Mouse (Mus musculus): ENCODE data around the gene Pkib. TPM values are rescaled to one million over a fixed set of nuclear protein-coding genes. Genes with fewer than 3 reads are reported as not detected.

The Pkib gene
- polyA plus RNA-seq, 1 experiment = 1.2 TPM

- 62% methylated on average over 3 of the region's 3 CpGs for WGBS
- no peak for DNase-seq (ENCODE audit: low read depth, low spot score)
Observed at GRCm38 (mm10) chr10:57722363-57722762, 90.6 kb downstream of the Pkib start.

GRCm38 (mm10) chr10:57727666-57728065 is 95.9 kb downstream of the Pkib start:
- WGBS = 70% methylated on average over 8 of the region's 8 CpGs
- DNase-seq (ENCODE audit: low read depth, low spot score) = no peak

GRCm38 (mm10) chr10:57731672-57732071 is 99.9 kb downstream of the Pkib start:
- 78% methylated on average over 3 of the region's 3 CpGs for WGBS
- no peak for DNase-seq (ENCODE audit: low read depth, low spot score)

- 30% methylated on average over 4 of the region's 4 CpGs for WGBS
- no peak for DNase-seq (ENCODE audit: low read depth, low spot score)
Observed at GRCm38 (mm10) chr10:57740733-57741132, 109.0 kb downstream of the Pkib start.

DNA sequence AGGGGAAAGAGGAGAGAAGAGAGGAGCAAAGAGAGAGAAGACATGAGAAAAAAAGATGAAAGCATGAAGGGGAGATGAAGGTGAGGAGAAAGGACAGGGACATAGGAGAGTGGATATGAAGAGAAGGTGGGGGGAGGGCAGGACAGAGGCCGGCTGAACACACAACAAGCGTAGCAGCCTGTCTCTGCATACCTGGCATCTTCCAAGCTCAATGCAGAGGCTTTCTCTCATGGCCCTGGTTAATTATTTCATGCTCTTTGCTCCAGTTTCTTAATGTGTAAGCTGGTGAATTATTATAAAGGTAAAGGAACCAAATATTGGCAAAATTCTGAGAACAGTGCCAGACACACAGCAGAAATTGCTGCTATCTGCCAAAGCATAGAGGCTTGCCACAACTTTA is 109.6 kb downstream of the Pkib start:
- no peak for DNase-seq (ENCODE audit: low read depth, low spot score)
- WGBS = 51% methylated on average over 2 of the region's 2 CpGs

GRCm38 (mm10) chr10:57743045-57743444 is 111.3 kb downstream of the Pkib start:
- WGBS = 70% methylated on average over 7 of the region's 7 CpGs
- DNase-seq (ENCODE audit: low read depth, low spot score) = no peak

- 2% methylated on average over 6 of the region's 6 CpGs for WGBS
- DNase-seq (ENCODE audit: low read depth, low spot score) = peak; percentile 67
Observed at GRCm38 (mm10) chr10:57743606-57744016, 111.8 kb downstream of the Pkib start.

DNA sequence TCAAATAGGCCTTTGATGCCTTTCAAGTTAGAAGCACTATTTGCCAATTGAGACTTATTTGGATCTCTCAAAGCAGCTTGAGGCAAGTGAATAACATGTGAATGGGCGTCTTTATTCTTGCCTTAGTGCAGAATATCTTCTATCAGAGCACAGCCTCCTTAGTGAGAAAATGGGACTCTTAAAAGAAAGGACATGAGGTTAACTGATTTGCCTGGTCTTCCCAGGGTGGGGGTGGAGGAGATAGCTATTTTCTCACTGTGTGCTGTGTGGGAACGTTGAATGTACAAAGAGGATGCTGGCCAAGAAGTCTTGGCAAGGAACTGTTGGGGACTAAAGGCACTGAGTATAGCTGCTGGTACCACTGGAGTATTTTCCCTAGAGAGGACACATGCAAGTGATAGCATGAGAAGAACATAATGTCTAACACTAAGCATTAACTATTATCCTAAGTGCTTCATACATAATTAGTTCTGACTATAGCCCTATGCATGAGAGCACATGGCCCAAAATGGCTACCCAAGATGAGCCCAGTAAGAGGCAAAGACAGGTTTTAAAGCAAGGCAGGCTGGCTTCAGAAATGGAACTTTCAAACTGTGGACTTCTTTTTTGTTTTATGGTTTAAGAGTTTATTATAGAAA is 112.5 kb downstream of the Pkib start:
- WGBS = 42% methylated on average over 2 of the region's 2 CpGs
- no peak for DNase-seq (ENCODE audit: low read depth, low spot score)

GRCm38 (mm10) chr10:57745452-57745851 is 113.7 kb downstream of the Pkib start:
- DNase-seq (ENCODE audit: low read depth, low spot score) = no peak

GRCm38 (mm10) chr10:57747127-57747526 is 115.3 kb downstream of the Pkib start:
- DNase-seq (ENCODE audit: low read depth, low spot score) = no peak

DNA sequence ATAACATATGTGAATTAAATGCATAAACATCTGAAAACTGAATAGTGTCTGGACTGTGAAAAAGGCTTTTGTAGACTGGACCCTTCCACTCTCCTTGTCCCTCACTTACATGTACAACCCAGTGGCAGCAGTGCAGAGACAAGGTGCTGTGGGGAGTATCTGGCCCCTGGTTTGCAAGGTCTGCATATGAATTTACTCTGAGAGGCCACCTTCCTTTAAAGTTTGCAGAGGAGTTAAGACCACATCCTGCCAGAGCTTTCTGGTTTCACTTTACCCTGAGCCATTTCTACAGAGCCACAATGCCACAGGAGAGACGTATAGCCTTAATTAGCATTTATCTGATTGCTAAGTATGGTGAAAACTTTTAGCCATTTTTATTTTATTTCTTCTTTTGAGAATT is 121.6 kb downstream of the Pkib start:
- DNase-seq (ENCODE audit: low read depth, low spot score) = no peak
- WGBS = 78% methylated on average over 1 of the region's 1 CpGs

DNA sequence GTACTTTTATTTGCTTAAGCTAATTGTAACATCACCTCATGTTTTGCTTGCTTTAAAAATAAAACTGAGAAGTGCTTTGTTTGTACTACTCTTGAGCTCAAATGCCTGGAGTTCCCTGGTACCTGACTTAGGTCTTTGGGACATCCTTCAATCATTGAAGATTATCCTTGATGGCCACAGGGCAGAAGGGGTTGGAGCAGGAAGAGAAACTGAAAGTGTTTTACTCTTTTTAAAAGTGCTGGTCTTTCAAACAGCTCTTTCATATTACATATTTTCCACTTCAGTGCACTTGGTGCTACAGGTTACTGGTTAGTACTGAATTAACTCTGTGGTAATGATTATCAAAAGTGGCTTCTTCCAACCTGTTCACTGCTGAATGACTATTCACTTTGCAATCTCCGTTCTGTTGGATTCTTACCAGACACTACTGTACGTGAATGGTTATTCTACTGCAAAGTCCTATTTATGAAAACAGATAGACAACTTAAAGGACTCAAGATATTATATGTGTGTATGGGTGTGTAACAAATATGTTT is 123.5 kb downstream of the Pkib start:
- WGBS = 92% methylated on average over 2 of the region's 2 CpGs
- no peak for DNase-seq (ENCODE audit: low read depth, low spot score)

GRCm38 (mm10) chr10:57758999-57759398 is 127.2 kb downstream of the Pkib start:
- DNase-seq (ENCODE audit: low read depth, low spot score) = no peak
- 88% methylated on average over 2 of the region's 2 CpGs for WGBS

GRCm38 (mm10) chr10:57760694-57761093 is 128.9 kb downstream of the Pkib start:
- WGBS = 68% methylated on average over 3 of the region's 3 CpGs

DNA sequence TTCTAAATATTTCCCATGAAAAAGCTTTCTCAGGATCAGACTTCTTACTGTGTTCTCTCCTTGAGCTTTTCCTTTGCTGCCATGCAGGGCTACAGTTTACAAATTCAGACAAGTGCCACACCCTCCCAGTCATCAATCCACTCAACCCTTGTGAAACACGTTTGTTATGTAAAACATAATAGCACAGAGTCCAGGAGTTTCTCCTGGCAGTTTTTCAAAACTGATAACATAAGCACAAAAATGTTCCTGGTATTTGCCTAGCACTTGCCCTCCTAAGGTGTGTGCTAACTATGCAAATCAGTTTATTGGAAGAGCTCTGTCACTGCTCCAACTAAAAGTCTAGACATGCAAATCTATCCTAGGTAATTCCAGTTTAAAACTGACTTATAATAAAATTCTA is 131.3 kb downstream of the Pkib start:
- DNase-seq (ENCODE audit: low read depth, low spot score) = peak; percentile 68
- 5% methylated on average over 1 of the region's 1 CpGs for WGBS

More at GRCm38 (mm10) chr10:57760694-57761093, 128.9 kb downstream of the Pkib start:
- DNase-seq (ENCODE audit: low read depth, low spot score) = no peak

- WGBS = 46% methylated on average over 13 of the region's 13 CpGs
- no peak for DNase-seq (ENCODE audit: low read depth, low spot score)
Observed at GRCm38 (mm10) chr10:57783289-57784130, 151.7 kb downstream of the Pkib start.

DNA sequence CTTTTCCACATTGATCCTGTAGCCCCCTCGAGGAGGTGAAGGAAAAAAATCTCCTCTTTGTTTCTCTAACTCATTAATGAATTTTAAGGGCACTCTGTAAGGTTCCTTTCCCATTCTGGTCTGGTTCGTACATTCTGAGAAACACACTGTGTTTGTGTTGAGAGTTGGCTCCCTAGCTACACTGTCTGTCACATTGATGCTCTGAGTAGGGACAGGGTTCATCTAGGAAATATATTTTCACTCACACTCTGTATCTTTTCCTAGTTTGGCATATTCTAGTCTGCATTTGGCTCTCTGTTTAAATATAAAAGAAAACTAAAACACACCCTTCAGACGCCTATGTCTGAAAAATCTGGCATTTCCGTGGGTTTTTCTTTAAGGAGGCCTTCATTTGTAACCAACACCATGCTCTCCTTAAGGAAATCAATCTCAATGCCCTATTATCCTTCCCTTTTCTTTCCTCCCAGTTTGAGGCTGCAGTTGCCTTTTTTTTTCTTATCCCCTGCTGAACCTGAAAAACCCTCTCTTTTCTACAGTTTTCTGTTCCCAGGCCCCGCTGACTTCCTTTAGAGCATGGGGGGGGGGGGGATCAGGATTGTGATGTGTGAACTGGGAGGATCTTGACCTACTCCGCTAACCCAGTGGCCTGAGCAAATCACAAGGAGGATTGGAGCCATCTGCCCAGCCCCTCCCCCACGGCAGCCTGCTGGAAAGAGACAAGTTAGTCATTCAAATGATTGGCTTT is 152.5 kb downstream of the Pkib start:
- DNase-seq (ENCODE audit: low read depth, low spot score) = no peak
- WGBS = 34% methylated on average over 7 of the region's 7 CpGs

DNA sequence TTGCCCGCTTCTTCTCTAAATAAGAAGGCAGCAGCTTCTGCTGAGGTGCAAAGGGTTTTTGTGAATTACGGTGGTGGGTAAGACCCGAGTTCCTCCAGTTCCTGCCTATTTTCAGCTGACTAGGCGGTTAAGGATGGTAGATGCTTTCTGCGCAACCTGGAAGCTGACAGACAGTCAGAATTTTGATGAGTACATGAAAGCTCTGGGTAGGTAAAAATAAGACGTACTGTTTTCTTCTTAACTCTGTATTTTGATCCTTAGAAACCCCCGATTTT is 153.0 kb downstream of the Pkib start, which contains the start of gene Fabp7:
Gene Fabp7, plus strand, starts transcription at position 6 of the 275 bp plus-strand sequence.
- 43% methylated on average over 7 of the region's 7 CpGs for WGBS

GRCm38 (mm10) chr10:57785552-57785951 is 153.8 kb downstream of the Pkib start:
- DNase-seq (ENCODE audit: low read depth, low spot score) = no peak
- 86% methylated on average over 2 of the region's 2 CpGs for WGBS

More for the DNA sequence above, 153.0 kb downstream of the Pkib start, which contains the start of gene Fabp7:
- DNase-seq (ENCODE audit: low read depth, low spot score) = no peak

Measured in large intestine, adult 2 months (tissue).